Mouse (Mus musculus): Measurements from ENCODE around the gene Gmppa.

Gmppa gene

DNA sequence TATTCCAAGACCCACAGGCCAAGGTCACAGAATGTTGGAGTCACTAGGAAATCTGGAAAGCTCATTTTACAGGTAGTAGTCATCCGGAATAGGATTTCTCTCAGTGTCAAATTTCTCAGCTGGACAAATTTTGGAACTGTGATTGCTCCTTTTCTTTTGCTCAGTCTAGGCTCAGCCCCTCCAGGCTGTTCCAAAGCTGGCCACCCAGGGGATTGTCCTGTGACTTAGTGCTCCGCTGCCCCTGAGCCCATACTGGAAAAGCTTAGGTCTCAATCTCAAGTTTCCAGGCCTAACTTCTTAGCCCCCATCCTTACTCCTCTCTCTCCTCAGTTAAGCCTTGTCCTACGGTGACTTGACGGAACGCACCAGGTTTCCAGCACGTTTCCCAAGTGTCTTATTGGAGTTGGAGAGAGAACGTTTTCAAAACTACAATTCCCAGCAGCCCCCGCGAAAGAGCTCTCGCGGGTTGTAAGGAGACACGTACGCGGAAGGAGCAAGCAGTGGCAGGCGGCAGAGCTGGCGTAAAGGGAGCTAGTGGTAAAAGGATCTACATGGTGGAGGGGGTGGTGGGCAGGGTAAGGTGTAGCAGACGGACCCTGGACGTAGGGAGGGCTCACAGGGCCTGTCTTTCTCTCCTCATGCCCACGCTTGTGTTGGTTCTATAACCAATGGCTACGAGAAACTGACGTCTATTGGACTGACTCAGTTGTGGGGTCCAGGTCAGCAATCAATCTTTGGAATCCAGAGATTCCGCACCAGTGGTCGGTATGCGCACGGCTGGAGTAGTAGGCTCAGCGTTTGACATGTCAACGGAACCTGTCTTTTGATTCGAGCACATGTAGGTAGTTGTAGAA, at the start of gene Gmppa:
Gene Gmppa (plus strand): TSS at position 456 of the 854 bp plus-strand sequence.
- DNase-seq (ENCODE audit: low spot score): peak; percentile 84

DNA sequence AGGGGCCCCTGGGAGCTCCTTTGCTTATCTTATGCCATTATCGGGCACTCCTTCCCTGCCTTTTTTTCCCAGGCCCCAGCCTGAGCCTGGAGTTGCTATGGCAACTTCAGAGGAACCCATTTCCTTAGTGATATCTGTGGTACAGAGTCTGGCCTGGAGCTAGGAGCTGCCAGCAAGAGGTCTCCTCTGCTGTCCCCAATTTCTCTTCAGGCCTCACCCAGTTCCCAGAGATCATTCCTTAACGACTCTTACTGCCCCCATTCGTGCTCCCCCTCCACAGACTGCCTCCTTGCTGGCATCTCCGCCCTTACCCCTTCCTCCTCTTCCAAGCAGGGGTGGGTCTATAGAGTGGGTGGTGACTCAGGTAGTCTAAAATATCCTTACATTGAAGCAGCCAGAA, 49.6 kb upstream of the Gmppa start:
- no peak for DNase-seq (ENCODE audit: low spot score)

DNA sequence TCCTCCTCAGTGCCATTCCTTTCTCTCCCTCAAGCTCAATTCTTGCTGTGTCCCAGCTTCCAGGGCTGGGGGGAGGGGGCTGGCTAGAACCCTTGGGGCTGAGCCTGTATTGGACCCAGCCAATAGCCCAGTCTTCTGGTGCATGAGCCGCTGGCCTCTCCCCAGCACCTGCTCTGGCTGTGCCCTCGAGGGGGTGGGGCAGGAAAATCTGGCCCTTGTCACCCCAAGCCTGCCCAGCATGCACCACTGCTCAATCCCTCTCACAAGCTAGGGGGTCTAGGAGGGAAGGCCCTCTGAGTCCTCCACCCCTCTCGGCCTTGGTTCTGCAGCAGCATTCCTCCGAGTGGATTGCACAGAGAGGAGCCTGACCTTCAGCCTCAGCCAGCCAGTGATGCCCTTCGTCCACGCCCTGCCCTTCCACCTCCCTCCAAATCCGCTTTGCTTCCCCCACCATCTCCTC, 48.2 kb upstream of the Gmppa start:
- no peak for DNase-seq (ENCODE audit: low spot score)

DNA sequence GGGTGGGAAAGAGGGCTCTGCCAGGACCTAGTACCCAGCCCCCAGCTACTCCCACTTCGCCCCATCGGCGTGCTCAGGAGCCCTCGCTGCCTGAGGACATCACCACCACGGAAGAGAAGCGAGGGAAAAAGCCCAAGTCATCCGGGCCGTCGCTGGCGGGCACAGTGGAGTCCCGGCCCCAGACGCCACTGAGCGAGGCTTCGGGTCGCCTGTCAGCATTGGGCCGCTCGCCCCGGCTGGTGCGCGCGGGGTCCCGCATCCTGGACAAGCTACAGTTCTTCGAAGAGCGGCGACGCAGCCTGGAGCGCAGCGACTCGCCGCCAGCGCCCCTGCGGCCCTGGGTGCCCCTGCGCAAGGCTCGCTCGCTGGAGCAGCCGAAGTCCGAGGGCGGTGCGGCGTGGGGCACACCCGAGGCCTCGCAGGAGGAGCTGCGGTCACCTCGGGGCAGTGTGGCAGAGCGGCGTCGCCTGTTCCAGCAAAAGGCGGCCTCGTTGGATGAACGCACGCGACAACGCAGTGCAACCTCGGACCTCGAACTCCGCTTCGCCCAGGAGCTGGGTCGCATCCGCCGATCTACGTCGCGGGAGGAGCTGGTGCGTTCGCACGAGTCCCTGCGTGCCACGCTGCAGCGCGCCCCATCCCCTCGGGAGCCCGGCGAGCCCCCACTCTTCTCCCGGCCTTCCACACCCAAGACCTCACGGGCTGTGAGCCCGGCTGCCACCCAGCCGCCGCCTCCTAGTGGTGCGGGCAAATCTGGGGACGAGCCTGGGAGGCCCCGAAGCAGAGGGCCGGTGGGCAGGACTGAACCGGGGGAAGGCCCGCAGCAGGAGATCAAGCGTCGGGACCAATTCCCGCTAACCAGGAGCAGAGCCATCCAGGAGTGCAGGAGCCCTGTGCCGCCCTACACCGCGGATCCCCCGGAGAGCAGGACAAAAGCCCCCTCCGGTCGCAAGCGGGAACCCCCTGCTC, 47.5 kb upstream of the Gmppa start:
- DNase-seq (ENCODE audit: low spot score): no peak

DNA sequence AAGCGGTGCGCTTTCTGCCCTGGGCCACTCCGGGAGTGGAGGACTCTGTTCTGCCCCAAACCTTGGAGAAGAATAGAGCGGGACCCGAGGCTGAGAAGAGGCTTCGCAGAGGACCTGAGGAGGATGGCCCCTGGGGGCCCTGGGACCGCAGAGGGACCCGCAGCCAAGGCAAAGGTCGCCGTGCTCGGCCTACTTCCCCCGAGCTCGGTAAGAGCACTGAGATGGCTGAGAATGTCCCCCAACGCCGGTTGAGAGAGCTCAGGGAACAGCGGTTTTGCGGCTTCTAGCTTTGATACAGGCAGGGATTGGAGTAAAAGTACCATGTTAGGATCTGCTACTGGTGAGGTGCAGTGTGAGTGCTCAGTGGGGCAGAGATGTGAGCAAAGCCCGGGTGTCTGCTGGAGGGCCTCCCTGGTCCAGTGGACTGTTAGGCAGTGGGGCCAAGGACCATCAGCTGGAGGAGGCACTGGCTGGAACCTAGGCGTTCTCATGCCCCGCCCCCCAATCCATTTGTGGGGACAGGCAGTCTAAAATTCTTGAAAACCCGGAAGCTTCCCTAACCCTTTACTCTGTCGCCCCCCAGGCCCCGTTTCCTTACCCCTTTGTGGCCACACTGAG, 46.7 kb upstream of the Gmppa start:
- DNase-seq (ENCODE audit: low spot score): no peak

DNA sequence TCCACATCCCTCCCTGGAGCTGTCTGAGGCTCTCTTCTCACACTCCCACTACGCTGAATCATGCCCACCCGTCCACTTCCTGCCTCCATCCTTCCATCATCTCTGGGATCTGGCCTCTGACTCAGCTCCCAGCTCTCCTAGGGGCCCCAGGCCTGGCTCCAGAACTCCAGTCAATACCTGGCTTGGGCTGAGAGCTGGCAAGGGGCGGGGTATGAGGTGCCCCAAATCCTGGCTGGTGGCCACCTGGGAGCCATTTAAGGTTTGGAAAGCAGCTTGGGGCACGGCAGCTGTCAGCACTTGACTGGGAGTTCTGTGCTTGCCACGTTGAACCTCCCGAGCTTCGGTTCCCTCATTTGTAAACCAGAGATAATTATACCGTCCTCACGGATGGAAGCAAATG, 42.6 kb upstream of the Gmppa start:
- no peak for DNase-seq (ENCODE audit: low spot score)

DNA sequence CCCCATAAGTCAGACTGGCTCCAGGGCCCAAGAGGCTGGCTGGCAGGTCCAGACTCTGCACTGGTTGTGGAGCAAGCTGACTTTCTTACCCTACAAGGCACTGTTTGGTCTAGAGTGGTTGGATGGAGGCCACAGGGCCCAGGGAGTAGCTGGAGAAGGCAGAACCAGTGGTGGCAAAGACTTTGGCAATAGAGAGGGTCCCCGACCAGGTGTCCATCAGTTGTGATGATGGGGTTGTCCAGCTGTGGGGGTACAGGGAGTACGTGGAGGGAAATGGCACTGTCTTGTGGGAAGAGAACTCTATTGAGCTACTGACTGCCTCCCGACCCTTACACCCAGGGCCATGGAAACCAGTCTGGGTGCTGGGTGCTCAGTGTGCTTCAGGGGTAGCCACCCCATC, 41.9 kb upstream of the Gmppa start:
- no peak for DNase-seq (ENCODE audit: low spot score)

DNA sequence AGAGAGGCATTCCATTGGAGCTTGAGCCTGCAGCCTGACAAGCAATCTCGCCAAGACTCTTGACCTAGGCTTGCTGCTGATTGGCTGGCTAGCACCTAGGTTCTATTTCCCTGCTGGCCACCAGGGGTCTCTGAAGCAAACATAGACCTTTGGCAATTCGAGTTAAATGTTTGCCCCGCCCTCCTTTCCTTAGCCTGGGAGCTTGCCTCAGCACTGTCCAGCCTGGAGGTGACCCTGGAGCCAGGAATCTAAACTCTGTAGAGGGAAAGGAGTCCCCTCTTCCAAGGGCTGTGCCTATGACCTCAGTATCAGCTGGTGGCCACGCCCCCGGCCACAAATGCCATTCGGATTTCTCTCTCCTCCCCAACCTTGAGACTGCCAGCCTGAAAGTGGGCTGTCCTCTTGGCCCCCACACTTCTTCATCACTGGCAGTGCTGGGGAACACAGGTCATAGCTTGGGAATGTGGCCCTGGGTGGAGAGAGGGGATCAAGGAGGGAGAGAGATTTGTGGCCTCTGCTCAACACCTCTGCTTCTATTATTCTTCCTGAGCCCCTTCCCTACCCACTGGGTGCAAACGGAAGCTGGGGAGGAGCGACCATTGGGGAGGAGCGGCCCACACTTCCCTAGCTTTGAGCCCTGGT, 36.8 kb upstream of the Gmppa start:
- peak; percentile 88 for DNase-seq (ENCODE audit: low spot score)

DNA sequence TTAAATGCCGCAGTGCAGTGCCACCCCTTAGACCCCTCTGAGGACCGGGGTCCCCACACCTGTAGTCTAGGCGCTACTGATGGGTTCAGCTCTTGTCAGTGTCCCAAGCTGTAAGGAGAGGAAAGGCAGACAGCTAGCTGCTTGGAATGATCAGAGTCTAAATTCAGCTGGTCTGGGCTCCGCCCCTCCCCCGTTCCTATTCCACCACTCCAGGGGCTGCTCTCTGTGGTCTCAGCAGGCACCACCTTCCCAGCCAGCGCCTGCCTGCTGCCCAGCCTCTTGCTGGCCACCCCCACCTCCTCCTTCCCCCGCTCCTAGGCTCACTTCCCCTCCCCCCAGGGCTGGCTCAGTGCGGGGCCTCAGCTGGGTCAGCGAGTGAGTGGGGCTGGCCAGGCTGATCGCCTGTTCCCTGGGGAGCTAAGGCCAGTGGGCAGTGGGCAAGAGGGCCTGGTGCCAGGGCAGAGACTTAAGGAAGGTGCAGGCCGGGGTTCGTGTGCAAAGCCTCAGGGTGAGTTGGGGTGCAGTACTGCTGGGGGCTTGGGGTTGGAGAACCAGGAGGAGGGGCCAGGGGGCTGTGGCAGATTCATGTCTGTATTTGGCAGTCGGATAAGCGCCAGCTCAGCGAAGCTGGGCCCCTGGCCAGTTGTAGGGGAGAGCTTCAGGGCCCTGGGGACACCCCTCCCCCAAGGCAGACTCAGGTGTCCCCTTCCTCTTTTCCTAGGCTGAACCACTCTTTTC, 35.8 kb upstream of the Gmppa start:
- no peak for DNase-seq (ENCODE audit: low spot score)

DNA sequence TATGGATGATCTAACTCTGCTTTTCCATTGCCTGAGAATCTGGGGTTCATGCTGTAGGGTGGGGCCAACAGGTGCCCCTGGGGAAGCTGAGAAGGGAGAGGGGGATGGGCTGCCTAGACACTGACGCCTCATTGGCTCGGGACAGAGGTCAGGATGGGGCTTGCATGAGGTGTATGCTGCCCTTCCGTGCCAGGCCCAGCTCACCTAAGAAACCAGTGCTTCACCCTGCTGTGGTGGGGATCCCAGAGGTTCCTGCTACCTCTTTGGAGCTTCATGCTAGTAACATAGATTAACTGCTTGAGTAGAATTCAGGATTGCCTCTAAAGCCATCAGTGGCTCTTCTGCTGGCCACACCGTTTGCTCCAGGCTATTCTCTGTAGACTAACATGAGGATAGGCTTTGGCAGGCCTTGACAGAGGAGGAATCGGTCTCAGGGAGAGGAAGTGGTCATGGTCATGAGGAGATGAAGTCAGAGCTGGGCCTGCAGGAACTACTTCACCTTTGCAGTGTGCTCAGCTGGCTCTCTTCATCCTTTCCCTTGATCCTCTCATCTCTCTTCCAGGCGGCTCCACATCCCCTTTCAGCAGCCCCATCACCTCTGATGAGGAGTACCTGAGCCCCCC, 35.1 kb upstream of the Gmppa start:
- no peak for DNase-seq (ENCODE audit: low spot score)

DNA sequence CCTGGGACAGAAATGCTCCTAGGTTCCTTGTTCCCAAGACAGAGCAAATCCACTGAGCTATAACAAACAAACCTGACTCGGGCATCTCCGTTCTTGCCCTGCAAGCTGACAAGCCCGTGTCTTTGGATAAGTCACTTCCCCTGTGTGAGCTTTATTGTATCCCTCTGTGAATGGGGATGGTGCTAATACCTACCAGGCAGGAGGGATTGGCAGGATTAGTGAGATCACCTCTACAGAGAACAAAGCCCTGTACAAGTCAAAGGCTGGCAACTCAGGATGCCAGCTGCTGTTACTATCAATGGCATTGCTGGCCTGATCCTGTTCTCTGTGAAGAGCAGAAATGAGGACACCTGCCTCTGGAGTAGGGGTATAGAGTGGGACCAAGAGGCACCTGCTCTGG, 30.2 kb upstream of the Gmppa start:
- no peak for DNase-seq (ENCODE audit: low spot score)

DNA sequence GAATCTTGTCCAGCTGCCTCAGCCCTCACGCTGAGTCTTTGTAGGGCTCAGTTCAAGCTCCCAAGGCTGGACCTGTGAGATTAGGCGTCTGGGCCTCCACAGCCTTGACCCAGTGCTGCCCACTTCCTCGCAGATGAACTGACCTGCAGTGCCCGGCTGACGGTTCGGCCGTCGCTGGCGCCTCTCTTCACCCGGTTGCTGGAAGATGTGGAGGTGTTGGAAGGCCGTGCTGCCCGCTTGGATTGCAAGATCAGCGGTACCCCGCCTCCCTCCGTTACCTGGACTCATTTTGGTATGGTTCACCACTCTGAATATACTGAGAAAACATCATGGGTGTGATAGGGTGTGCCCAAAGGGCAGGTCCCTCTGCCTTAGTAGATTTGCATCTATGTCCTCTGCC, 29.6 kb upstream of the Gmppa start:
- DNase-seq (ENCODE audit: low spot score): no peak

DNA sequence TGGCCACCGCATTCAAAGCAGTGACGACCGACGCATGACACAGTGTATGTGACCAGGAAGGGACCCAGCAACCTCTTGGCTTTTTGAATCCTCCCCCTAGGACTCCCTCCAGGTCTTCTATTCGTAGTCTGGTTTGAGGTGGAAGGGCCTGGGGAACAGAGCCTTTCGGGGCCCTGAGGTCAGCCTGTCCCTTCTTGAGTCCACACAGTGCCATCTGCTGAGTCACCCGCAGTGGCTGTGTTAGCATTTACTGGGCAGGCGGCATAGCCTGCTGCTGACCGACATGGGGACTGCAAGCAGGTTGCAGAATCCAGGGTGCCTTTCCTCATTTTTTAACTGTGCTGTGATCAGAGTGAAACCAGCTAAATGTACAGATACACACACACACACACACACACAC, 28.7 kb upstream of the Gmppa start:
- DNase-seq (ENCODE audit: low spot score): no peak

DNA sequence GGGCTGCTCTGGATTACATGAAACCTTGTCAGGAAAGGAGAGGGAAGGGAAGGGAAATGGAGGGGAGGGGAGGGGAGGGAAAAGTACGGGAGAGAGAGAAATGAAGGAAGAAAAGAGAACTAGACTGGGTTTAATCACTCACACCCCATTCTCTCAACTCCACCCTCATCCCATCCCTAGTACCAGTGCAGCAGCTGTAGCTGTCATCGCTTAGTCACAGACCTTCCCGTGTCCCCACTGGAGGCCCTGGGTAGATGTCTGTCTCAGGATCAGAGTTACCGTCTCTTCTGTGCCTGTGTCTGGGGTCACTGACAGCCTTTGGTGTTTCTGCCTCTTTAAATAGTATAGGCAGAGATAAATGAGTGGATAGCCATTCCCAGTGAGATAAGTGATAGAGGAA, 27.5 kb upstream of the Gmppa start:
- DNase-seq (ENCODE audit: low spot score): no peak

DNA sequence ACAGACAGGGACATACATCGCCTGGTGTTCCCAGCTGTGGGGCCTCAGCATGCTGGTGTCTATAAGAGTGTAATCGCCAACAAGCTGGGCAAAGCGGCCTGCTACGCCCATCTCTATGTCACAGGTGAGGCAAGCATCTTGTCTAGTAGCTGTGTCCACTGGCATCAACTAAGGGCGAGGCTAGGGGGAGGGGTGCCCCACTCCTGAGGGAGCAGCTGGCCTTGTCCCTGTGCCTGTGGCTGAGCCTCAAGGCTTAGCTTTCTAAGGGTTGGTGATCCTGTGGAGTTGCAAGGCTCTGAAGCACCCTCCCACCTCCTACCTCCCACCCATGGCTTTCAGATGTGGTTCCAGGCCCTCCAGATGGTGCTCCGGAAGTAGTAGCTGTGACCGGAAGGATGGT, 25.8 kb upstream of the Gmppa start:
- no peak for DNase-seq (ENCODE audit: low spot score)

DNA sequence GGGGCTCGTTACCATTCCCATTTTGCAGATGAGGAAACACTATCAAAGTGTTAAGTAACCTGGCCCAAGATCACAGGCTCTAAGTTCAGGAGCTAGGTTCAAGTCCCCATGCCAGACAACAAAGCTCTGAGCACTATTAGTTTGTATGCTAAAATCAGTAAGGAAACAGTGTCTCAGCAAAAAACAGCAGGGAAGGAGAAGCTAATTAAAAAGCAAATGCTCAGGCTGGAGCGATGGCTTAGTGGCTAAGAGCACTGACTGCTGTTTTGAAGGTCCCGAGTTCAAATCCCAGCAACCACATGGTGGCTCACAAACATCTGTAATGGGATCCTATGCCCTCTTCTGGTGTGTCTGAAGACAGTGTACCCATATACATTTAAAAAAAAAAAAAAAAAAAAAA, 23.5 kb upstream of the Gmppa start:
- no peak for DNase-seq (ENCODE audit: low spot score)

DNA sequence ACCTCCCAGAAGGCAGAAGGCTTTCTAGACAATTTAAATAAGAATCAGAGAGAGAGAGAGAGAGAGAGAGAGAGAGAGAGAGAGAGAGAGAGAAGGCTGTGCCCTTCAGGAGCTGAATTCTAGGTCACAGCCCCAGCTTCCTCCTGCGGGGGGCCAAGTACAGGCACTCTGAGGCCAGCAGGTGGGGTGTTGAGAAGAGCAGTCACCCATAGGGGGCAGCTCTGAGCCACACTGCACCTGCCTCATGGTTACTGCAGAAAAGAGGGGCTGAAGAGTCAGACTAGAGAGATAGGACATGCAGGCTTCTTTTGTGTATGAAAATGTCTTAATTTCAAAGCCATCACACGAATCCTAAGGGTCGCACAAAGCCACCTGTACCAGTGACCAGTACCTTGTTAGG, 22.0 kb upstream of the Gmppa start:
- DNase-seq (ENCODE audit: low spot score): no peak

DNA sequence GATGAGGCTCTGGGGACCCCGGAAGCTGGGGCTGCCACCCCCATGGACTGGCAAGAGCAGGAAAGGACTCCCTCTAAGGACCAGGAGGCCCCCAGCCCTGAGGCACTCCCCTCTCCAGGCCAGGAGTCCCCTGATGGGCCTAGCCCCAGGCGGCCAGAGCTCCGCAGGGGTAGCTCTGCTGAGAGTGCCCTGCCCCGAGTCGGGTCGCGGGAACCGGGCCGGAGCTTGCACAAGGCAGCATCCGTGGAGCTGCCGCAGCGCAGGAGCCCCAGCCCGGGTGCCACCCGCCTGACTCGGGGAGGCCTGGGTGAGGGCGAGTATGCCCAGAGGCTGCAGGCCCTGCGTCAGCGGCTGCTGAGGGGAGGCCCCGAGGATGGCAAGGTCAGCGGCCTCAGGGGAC, 13.9 kb upstream of the Gmppa start:
- DNase-seq (ENCODE audit: low spot score): no peak

DNA sequence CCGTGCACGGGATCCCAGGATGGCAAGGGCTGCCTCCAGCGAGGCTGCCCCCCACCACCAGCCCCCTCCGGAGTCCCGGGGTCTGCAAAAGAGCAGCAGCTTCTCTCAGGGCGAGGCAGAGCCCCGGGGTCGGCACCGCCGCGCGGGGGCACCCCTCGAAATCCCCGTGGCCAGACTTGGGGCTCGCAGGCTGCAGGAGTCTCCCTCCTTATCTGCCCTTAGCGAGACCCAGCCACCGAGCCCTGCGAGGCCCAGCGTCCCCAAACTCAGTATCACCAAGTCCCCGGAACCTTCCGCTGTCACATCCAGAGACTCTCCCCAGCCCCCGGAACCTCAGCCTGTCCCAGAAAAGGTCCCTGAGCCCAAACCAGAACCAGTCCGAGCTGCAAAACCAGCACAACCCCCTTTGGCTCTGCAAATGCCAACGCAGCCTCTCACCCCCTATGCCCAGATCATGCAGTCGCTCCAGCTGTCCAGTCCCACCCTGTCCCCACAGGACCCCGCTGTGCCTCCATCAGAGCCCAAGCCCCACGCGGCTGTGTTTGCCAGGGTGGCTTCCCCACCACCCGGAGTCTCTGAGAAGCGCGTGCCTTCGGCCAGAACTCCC, 13.4 kb upstream of the Gmppa start:
- no peak for DNase-seq (ENCODE audit: low spot score)

DNA sequence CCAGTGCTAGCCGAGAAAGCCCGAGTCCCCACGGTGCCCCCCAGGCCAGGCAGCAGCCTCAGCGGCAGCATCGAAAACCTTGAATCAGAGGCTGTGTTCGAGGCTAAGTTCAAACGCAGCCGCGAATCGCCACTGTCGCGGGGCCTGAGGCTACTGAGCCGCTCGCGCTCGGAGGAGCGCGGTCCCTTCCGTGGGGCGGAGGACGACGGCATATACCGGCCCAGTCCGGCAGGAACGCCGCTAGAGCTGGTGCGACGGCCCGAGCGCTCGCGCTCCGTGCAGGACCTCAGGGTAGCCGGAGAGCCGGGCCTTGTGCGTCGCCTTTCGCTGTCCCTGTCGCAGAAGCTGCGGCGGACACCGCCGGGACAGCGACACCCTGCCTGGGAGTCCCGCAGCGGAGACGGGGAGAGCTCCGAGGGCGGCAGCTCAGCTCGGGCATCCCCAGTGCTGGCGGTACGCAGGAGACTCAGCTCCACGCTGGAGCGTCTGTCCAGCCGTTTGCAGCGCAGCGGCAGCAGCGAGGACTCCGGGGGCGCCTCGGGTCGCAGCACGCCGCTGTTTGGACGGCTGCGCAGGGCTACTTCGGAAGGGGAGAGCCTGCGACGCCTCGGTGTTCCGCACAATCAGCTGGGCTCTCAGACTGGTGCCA, 12.8 kb upstream of the Gmppa start:
- DNase-seq (ENCODE audit: low spot score): no peak

Data from lung, postnatal 25 days (tissue).